In the genomic region with DNA sequence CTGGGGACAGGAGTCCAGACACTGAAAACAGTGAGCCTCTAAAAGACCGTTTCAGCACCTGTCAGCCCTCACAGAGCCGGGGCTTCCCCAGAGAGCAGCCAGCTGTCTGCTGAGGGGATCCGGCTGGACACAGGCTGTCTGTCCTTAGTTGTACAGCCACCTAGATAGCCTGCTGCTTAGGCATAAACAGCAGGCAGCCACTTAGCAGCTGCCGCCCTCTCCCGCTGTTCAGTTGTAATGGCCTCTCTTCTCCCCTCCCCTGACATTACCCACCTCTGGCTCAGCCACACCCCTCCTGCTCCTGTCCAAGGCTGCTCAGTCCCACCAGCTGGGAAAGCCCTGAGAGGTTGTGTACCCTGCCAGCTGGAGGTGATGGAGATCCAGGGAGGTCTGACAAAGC, we compare ENCODE assay signal across 9 mouse cellular contexts. TPM values are rescaled to one million over a fixed set of nuclear protein-coding genes. Genes with fewer than 3 reads are reported as not detected.
DNase-seq lines count a peak whose midpoint lies in the region; ATAC-seq and TF ChIP-seq lines count a peak whose summit lies in the region.
"Had no signal": no experiment of that assay in that cellular context is flagged by ENCODE, and none has a peak within 500 bp of the region (broad histone marks: within the 10 kb centered on the region; RNA-seq: fewer than 3 reads in every experiment).

No protein-coding gene starts in this region.

- H3K4me3 ChIP-seq in kidney, postnatal 0 days (replicated peaks; ENCODE audit: low read depth, low read length), result no peak overlapping the region
- peak overlapping the region; percentile 43 for H3K4me3 ChIP-seq in brown adipose tissue, adult 24 weeks (ENCODE audit: insufficient read depth, low read depth, low read length)
- H3K4me3 ChIP-seq in hindbrain, embryonic 14.5 days (replicated peaks; ENCODE audit: low read length), result no peak overlapping the region
- H3K4me3 ChIP-seq in neural tube, embryonic 11.5 days (ENCODE audit: low read depth, low read length), result no peak overlapping the region
- H3K4me3 ChIP-seq: heart, embryonic 15.5 days had no signal

- peak; percentile 14; the same call in 1 of the 2 replicates for ATAC-seq in kidney, postnatal 0 days (replicated peaks; ENCODE audit: low FRiP score, low read depth)
- peak; percentile 4; the same call in 1 of the 2 replicates for ATAC-seq in hindbrain, embryonic 14.5 days (ENCODE audit: low FRiP score)
- peak; percentile 49 for ATAC-seq in neural tube, embryonic 11.5 days (ENCODE audit: insufficient read depth, low FRiP score, low TSS enrichment)

- H3K27me3 ChIP-seq in kidney, postnatal 0 days (ENCODE audit: insufficient read depth, low read length), result 0 out of 2 replicates have a peak, but pooled peaks cover 3% of the 10 kb centered on the region
- no peaks in the 10 kb centered on the region for H3K27me3 ChIP-seq in hindbrain, embryonic 14.5 days (ENCODE audit: control insufficient read depth, insufficient read depth, low read length)
- no peaks in the 10 kb centered on the region for H3K27me3 ChIP-seq in neural tube, embryonic 11.5 days (ENCODE audit: control insufficient read depth, insufficient read depth, low read length)
- H3K27me3 ChIP-seq: heart, embryonic 15.5 days had no signal

- no peak overlapping the region for H3K27ac ChIP-seq in kidney, postnatal 0 days
- peak overlapping the region; percentile 23; the same call in 1 of the 2 replicates for H3K27ac ChIP-seq in brown adipose tissue, adult 24 weeks (replicated peaks; ENCODE audit: low read depth, low read length)
- H3K27ac ChIP-seq in hindbrain, embryonic 14.5 days, result peak overlapping the region; percentile 75
- H3K27ac ChIP-seq in neural tube, embryonic 11.5 days (ENCODE audit: low read depth, low read length), result peak overlapping the region; percentile 85
- H3K27ac ChIP-seq: heart, embryonic 15.5 days had no signal

- peak; percentile 18; the same call in 1 of the 2 replicates for TF ChIP-seq CTCF in kidney, postnatal 0 days (IDR thresholded peaks at IDR 0.05; ENCODE audit: low read depth)

- H3K4me1 ChIP-seq in kidney, postnatal 0 days (replicated peaks; ENCODE audit: insufficient read depth, low read length), result peaks cover 11% of the 10 kb centered on the region
- H3K4me1 ChIP-seq in brown adipose tissue, adult 24 weeks (ENCODE audit: control insufficient read depth, insufficient read depth, insufficient read length, low read length), result no peaks in the 10 kb centered on the region
- peaks cover 56% of the 10 kb centered on the region for H3K4me1 ChIP-seq in hindbrain, embryonic 14.5 days (replicated peaks; ENCODE audit: control insufficient read depth, insufficient read depth, low read length)
- H3K4me1 ChIP-seq in neural tube, embryonic 11.5 days (ENCODE audit: control insufficient read depth, insufficient read depth, low read length), result peaks cover 20% of the 10 kb centered on the region

- no peaks in the 10 kb centered on the region for H3K9me3 ChIP-seq in kidney, postnatal 0 days (replicated peaks; ENCODE audit: low read length)
- no peaks in the 10 kb centered on the region for H3K9me3 ChIP-seq in hindbrain, embryonic 14.5 days (ENCODE audit: control insufficient read depth, low read length)
- H3K9me3 ChIP-seq in neural tube, embryonic 11.5 days (ENCODE audit: control insufficient read depth, low read length), result no peaks in the 10 kb centered on the region
- H3K9me3 ChIP-seq: heart, embryonic 15.5 days had no signal

- no peak overlapping the region for H3K4me2 ChIP-seq in kidney, postnatal 0 days (ENCODE audit: low read length)
- peak overlapping the region; percentile 96 for H3K4me2 ChIP-seq in hindbrain, embryonic 14.5 days (replicated peaks)
- peak overlapping the region; percentile 17; the same call in 1 of the 2 replicates for H3K4me2 ChIP-seq in neural tube, embryonic 11.5 days (ENCODE audit: low read depth)
- H3K4me2 ChIP-seq: heart, embryonic 15.5 days had no signal

- no peaks in the 10 kb centered on the region for H3K36me3 ChIP-seq in kidney, postnatal 0 days (ENCODE audit: insufficient read depth, low read length)
- H3K36me3 ChIP-seq in hindbrain, embryonic 14.5 days (replicated peaks; ENCODE audit: control insufficient read depth, insufficient read depth), result no peaks in the 10 kb centered on the region
- H3K36me3 ChIP-seq in neural tube, embryonic 11.5 days (ENCODE audit: control insufficient read depth, insufficient read depth, low read length), result no peaks in the 10 kb centered on the region
- H3K36me3 ChIP-seq: heart, embryonic 15.5 days had no signal

- WGBS in kidney, postnatal 0 days, result 23% methylated on average over 5 of the region's 5 CpGs
- 4% methylated on average over 5 of the region's 5 CpGs for WGBS in hindbrain, embryonic 14.5 days
- 0% methylated on average over 5 of the region's 5 CpGs for WGBS in neural tube, embryonic 11.5 days

- no peak overlapping the region for H3K9ac ChIP-seq in kidney, postnatal 0 days (ENCODE audit: low read depth, low read length)
- H3K9ac ChIP-seq in hindbrain, embryonic 14.5 days, result 0 out of 2 replicates have a peak overlapping the region, but pooled peaks have one; percentile 7
- no peak overlapping the region for H3K9ac ChIP-seq in neural tube, embryonic 11.5 days (ENCODE audit: low read length)
- H3K9ac ChIP-seq: heart, embryonic 15.5 days had no signal

- DNase-seq in kidney, postnatal 0 days (ENCODE audit: low spot score), result no peak
- no peak for DNase-seq in kidney, postnatal 14 days
- no peak for DNase-seq in hindbrain, embryonic 14.5 days (ENCODE audit: low spot score)
- DNase-seq in neural tube, embryonic 11.5 days (ENCODE audit: low spot score), result peak; percentile 64
- no peak for DNase-seq in layer of hippocampus, adult 11-12 months (ENCODE audit: low spot score)
- DNase-seq in cerebellum, adult 11 months, result no peak
- no peak for DNase-seq in frontal cortex, postnatal 14 days (ENCODE audit: low spot score in 2 of 2)

RNA-seq across cellular contexts. Expression of a gene that starts 2.7 kb away (rescaled TPM):
- 2.9 and 3.6 TPM in 2 replicates for polyA plus RNA-seq in kidney, postnatal 0 days (2015; fragmentation: Nextera tagmentation; extraction: Ambion mirVana)
- 3.6 and 4.2 TPM in 2 replicates for polyA plus RNA-seq in brown adipose tissue, adult 24 weeks (2012; ENCODE audit: insufficient read depth, insufficient read length, missing spikeins)
- 30.3 and 33.1 TPM in 2 replicates for polyA plus RNA-seq in hindbrain, embryonic 14.5 days (2014; fragmentation: Nextera tagmentation; extraction: Ambion mirVana)
- 38.0 and 38.3 TPM in 2 replicates for polyA plus RNA-seq in neural tube, embryonic 11.5 days (2014; fragmentation: Nextera tagmentation; extraction: Ambion mirVana)

RNA-seq across cellular contexts. Expression of a gene that starts 20.6 kb away (rescaled TPM):
- 35.6 and 36.8 TPM in 2 replicates for polyA plus RNA-seq in kidney, postnatal 0 days (2015; fragmentation: Nextera tagmentation; extraction: Ambion mirVana)
- polyA plus RNA-seq in brown adipose tissue, adult 24 weeks (2012; ENCODE audit: insufficient read depth, insufficient read length, missing spikeins), result 39.6 and 45.2 TPM in 2 replicates
- polyA plus RNA-seq in hindbrain, embryonic 14.5 days (2014; fragmentation: Nextera tagmentation; extraction: Ambion mirVana), result 8.2 and 8.7 TPM in 2 replicates
- 11.0 and 14.5 TPM in 2 replicates for polyA plus RNA-seq in neural tube, embryonic 11.5 days (2014; fragmentation: Nextera tagmentation; extraction: Ambion mirVana)

RNA-seq across cellular contexts. Expression of a gene that starts 42.2 kb away (rescaled TPM):
- polyA plus RNA-seq in kidney, postnatal 0 days (2015; fragmentation: Nextera tagmentation; extraction: Ambion mirVana), result 142 and 148 TPM in 2 replicates
- 10.3 and 10.9 TPM in 2 replicates for polyA plus RNA-seq in brown adipose tissue, adult 24 weeks (2012; ENCODE audit: insufficient read depth, insufficient read length, missing spikeins)
- 138 and 146 TPM in 2 replicates for polyA plus RNA-seq in hindbrain, embryonic 14.5 days (2014; fragmentation: Nextera tagmentation; extraction: Ambion mirVana)
- polyA plus RNA-seq in neural tube, embryonic 11.5 days (2014; fragmentation: Nextera tagmentation; extraction: Ambion mirVana), result 290 and 302 TPM in 2 replicates

RNA-seq across cellular contexts. Expression of a gene that starts 45.7 kb away (rescaled TPM):
- 23.5 and 26.5 TPM in 2 replicates for polyA plus RNA-seq in kidney, postnatal 0 days (2015; fragmentation: Nextera tagmentation; extraction: Ambion mirVana)
- polyA plus RNA-seq in brown adipose tissue, adult 24 weeks (2012; ENCODE audit: insufficient read depth, insufficient read length, missing spikeins), result not detected in 2 replicates
- 1.5 and 3.1 TPM in 2 replicates for polyA plus RNA-seq in hindbrain, embryonic 14.5 days (2014; fragmentation: Nextera tagmentation; extraction: Ambion mirVana)
- polyA plus RNA-seq in neural tube, embryonic 11.5 days (2014; fragmentation: Nextera tagmentation; extraction: Ambion mirVana), result 0.04 and 0.12 TPM in 2 replicates

Comparison
In these comparisons a context has a peak if more than half of its experiments do, and no peak if none do; other contexts are left out.
1. RNA of a gene that starts 42.2 kb away (polyA plus RNA-seq): 290 to 302 TPM in neural tube, embryonic 11.5 days, 142 to 148 TPM in kidney, postnatal 0 days and 138 to 146 TPM in hindbrain, embryonic 14.5 days; 10.3 to 10.9 TPM in brown adipose tissue, adult 24 weeks; every median in the first group is over 10 times any median in the second.
2. Peak in every context shown above with its lines, with median percentiles within 50 percentile points of each other: ATAC-seq.